Mouse (Mus musculus): ENCODE data around the gene Ccs. TPM values are rescaled to one million over a fixed set of nuclear protein-coding genes. Genes with fewer than 3 reads are reported as not detected.

Gene Ccs
- polyA plus RNA-seq, 1 experiment from 2014 or later, result 57.3 TPM

- H3K4me3 ChIP-seq, result no peak overlapping the region
- peak; percentile 56; the same call in 1 of the 2 replicates for ATAC-seq (ENCODE audit: insufficient number of reproducible peaks, insufficient read depth, low FRiP score, low TSS enrichment)
- no peak overlapping the region for H3K9ac ChIP-seq
- H3K27me3 ChIP-seq, result no peaks in the 10 kb centered on the region
- WGBS, result 84% methylated on average over 10 of the region's 10 CpGs
- no peak overlapping the region for H3K27ac ChIP-seq
- H3K4me2 ChIP-seq (replicated peaks), result no peak overlapping the region
- H3K4me1 ChIP-seq, result peaks cover 11% of the 10 kb centered on the region
- H3K9me3 ChIP-seq, result no peaks in the 10 kb centered on the region
- peaks cover 58% of the 10 kb centered on the region for H3K36me3 ChIP-seq
Observed at GRCm38 (mm10) chr19:4803283-4803682, 35.8 kb downstream of the Ccs start.

GRCm38 (mm10) chr19:4802691-4803091, 36.4 kb downstream of the Ccs start:
- ATAC-seq (ENCODE audit: insufficient number of reproducible peaks, insufficient read depth, low FRiP score, low TSS enrichment), result 0 out of 2 replicates have a peak, but pooled peaks have one; percentile 47
- H3K27ac ChIP-seq, result no peak overlapping the region
- 92% methylated on average over 7 of the region's 7 CpGs for WGBS
- no peaks in the 10 kb centered on the region for H3K27me3 ChIP-seq
- H3K4me3 ChIP-seq, result no peak overlapping the region
- H3K4me2 ChIP-seq (replicated peaks), result no peak overlapping the region
- peaks cover 5% of the 10 kb centered on the region; the same call in 1 of the 2 replicates for H3K4me1 ChIP-seq
- no peak overlapping the region for H3K9ac ChIP-seq
- H3K9me3 ChIP-seq, result no peaks in the 10 kb centered on the region
- H3K36me3 ChIP-seq, result peaks cover 63% of the 10 kb centered on the region

- H3K27me3 ChIP-seq, result no peaks in the 10 kb centered on the region
- H3K4me1 ChIP-seq, result peaks cover 8% of the 10 kb centered on the region
- ATAC-seq (ENCODE audit: insufficient number of reproducible peaks, insufficient read depth, low FRiP score, low TSS enrichment), result no peak
- WGBS, result 94% methylated on average over 5 of the region's 5 CpGs
- H3K36me3 ChIP-seq, result peaks cover 70% of the 10 kb centered on the region
- no peak overlapping the region for H3K9ac ChIP-seq
- H3K4me3 ChIP-seq, result no peak overlapping the region
- H3K4me2 ChIP-seq (replicated peaks), result no peak overlapping the region
- H3K27ac ChIP-seq, result no peak overlapping the region
- no peaks in the 10 kb centered on the region for H3K9me3 ChIP-seq
Observed at GRCm38 (mm10) chr19:4799083-4799482, 40.0 kb downstream of the Ccs start.

GRCm38 (mm10) chr19:4797846-4798245, 41.3 kb downstream of the Ccs start:
- no peak overlapping the region for H3K4me3 ChIP-seq
- WGBS, result 90% methylated on average over 2 of the region's 2 CpGs
- H3K9ac ChIP-seq, result no peak overlapping the region
- H3K27ac ChIP-seq, result no peak overlapping the region
- peaks cover 8% of the 10 kb centered on the region for H3K4me1 ChIP-seq
- H3K9me3 ChIP-seq, result no peaks in the 10 kb centered on the region
- peaks cover 58% of the 10 kb centered on the region for H3K36me3 ChIP-seq
- ATAC-seq (ENCODE audit: insufficient number of reproducible peaks, insufficient read depth, low FRiP score, low TSS enrichment), result no peak
- H3K27me3 ChIP-seq, result no peaks in the 10 kb centered on the region
- H3K4me2 ChIP-seq (replicated peaks), result no peak overlapping the region

GRCm38 (mm10) chr19:4795929-4796328, 43.2 kb downstream of the Ccs start:
- no peak overlapping the region for H3K4me2 ChIP-seq (replicated peaks)
- no peak overlapping the region for H3K9ac ChIP-seq
- no peaks in the 10 kb centered on the region for H3K27me3 ChIP-seq
- 88% methylated on average over 1 of the region's 1 CpGs for WGBS
- peaks cover 51% of the 10 kb centered on the region for H3K36me3 ChIP-seq
- no peak overlapping the region for H3K4me3 ChIP-seq
- ATAC-seq (ENCODE audit: insufficient number of reproducible peaks, insufficient read depth, low FRiP score, low TSS enrichment), result no peak
- no peak overlapping the region for H3K27ac ChIP-seq
- no peaks in the 10 kb centered on the region for H3K9me3 ChIP-seq
- peaks cover 20% of the 10 kb centered on the region for H3K4me1 ChIP-seq

- H3K27me3 ChIP-seq, result no peaks in the 10 kb centered on the region
- H3K4me1 ChIP-seq, result peaks cover 34% of the 10 kb centered on the region
- H3K36me3 ChIP-seq, result peaks cover 48% of the 10 kb centered on the region
- H3K9ac ChIP-seq, result peak within 1 kb of the TSS; percentile 48
- peak within 1 kb of the TSS; percentile 76 for H3K4me2 ChIP-seq (replicated peaks)
- H3K9me3 ChIP-seq, result no peaks in the 10 kb centered on the region
- peak within 1 kb of the TSS; percentile 72 for H3K27ac ChIP-seq
- under 1% methylated on average over 31 of the region's 31 CpGs for whole genome bisulfite sequencing
- H3K4me3 ChIP-seq, result peak within 1 kb of the TSS; percentile 72
- peak; percentile 97 for ATAC-seq (ENCODE audit: insufficient number of reproducible peaks, insufficient read depth, low FRiP score, low TSS enrichment)
Observed at GRCm38 (mm10) chr19:4793831-4794422, 45.2 kb downstream of the Ccs start, which contains the start of gene Rbm4. Rbm4 (minus strand) TSS chr19:4793901.

- Histone ChIP-seq H3K4me2 (replicated peaks) (peak overlapping the region; percentile 76), H3K36me3 (peaks cover 44% of the 10 kb centered on the region), H3K9me3 (no peaks in the 10 kb centered on the region), H3K4me3 (peak overlapping the region; percentile 72), H3K9ac (peak overlapping the region; percentile 48), H3K4me1 (peaks cover 34% of the 10 kb centered on the region), H3K27ac (peak overlapping the region; percentile 72), H3K27me3 (no peaks in the 10 kb centered on the region)
- peak; percentile 17; the same call in 1 of the 2 replicates for ATAC-seq (ENCODE audit: insufficient number of reproducible peaks, insufficient read depth, low FRiP score, low TSS enrichment)
- WGBS, result under 1% methylated on average over 16 of the region's 16 CpGs
Observed at GRCm38 (mm10) chr19:4793281-4793830, 45.8 kb downstream of the Ccs start.

- peaks cover 23% of the 10 kb centered on the region for H3K4me1 ChIP-seq
- H3K36me3 ChIP-seq, result peaks cover 85% of the 10 kb centered on the region
- no peaks in the 10 kb centered on the region for H3K27me3 ChIP-seq
- H3K4me3 ChIP-seq, result no peak overlapping the region
- no peak overlapping the region for H3K4me2 ChIP-seq (replicated peaks)
- ATAC-seq (ENCODE audit: insufficient number of reproducible peaks, insufficient read depth, low FRiP score, low TSS enrichment), result no peak
- H3K9ac ChIP-seq, result no peak overlapping the region
- H3K27ac ChIP-seq, result no peak overlapping the region
- 90% methylated on average over 2 of the region's 2 CpGs for WGBS
- H3K9me3 ChIP-seq, result no peaks in the 10 kb centered on the region
Observed at GRCm38 (mm10) chr19:4786313-4786712, 52.8 kb downstream of the Ccs start.

- Histone ChIP-seq H3K27me3 (no peaks in the 10 kb centered on the region), H3K4me3 (no peak overlapping the region), H3K36me3 (peaks cover 82% of the 10 kb centered on the region), H3K9ac (no peak overlapping the region), H3K27ac (no peak overlapping the region), H3K4me2 (replicated peaks) (no peak overlapping the region), H3K4me1 (peaks cover 12% of the 10 kb centered on the region), H3K9me3 (no peaks in the 10 kb centered on the region)
- no peak for ATAC-seq (ENCODE audit: insufficient number of reproducible peaks, insufficient read depth, low FRiP score, low TSS enrichment)
- 92% methylated on average over 7 of the region's 7 CpGs for WGBS
Observed at GRCm38 (mm10) chr19:4785206-4785605, 53.9 kb downstream of the Ccs start.

GRCm38 (mm10) chr19:4782891-4783290, 56.2 kb downstream of the Ccs start:
- ATAC-seq (ENCODE audit: insufficient number of reproducible peaks, insufficient read depth, low FRiP score, low TSS enrichment), result no peak
- no peak overlapping the region for H3K4me2 ChIP-seq (replicated peaks)
- 88% methylated on average over 2 of the region's 2 CpGs for WGBS

More at GRCm38 (mm10) chr19:4782891-4783290, 56.2 kb downstream of the Ccs start:
- Histone ChIP-seq H3K27ac (no peak overlapping the region), H3K9ac (no peak overlapping the region), H3K4me1 (peaks cover 5% of the 10 kb centered on the region), H3K27me3 (no peaks in the 10 kb centered on the region), H3K4me3 (no peak overlapping the region), H3K36me3 (peaks cover 78% of the 10 kb centered on the region), H3K9me3 (no peaks in the 10 kb centered on the region)
